Mouse (Mus musculus) E14TG2a.4 (cell line): ENCODE data around the gene Sowaha.

Experiments
- CTCF ChIP-seq: conservative IDR thresholded peaks from 2 replicates; pipeline ENCODE4 v1.5.1; 2014; ENCODE audit warnings: low read length
- NANOG ChIP-seq: IDR thresholded peaks from 2 replicates; pipeline ENCODE4 v1.6.1; 2014; ENCODE audit warnings: borderline replicate concordance, low read length, mixed read lengths
- POU5F1 ChIP-seq: IDR thresholded peaks from 2 replicates; pipeline ENCODE4 v1.6.1; 2014; ENCODE audit warnings: low read length, borderline replicate concordance

DNA sequence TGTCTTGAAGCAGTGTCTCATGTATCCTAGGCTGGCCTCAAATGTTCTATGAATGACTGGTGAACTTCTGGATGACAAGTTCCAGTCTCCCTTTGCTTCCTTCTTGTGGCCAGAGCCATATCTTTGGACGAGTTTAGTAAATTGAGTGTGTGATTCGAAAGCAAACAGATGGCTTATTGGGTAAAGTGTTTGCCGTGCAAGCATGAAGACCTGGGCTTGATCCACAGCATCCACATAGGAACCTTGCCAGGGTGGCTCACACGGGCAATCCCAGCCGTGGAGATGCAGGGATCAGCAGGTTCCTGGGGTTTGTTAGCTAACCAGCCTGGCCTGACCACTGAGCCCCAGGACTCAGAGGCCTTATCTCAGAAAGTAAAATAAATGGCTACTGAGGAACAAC is 27.0 kb downstream of the Sowaha start:
- TF ChIP-seq CTCF (no peak), NANOG (no peak), POU5F1 (no peak)
